Mouse (Mus musculus) kidney, embryonic 14.5 days (tissue): ENCODE measurements around the gene Samd3. TPM values are rescaled to one million over a fixed set of nuclear protein-coding genes. Genes with fewer than 3 reads are reported as not detected.

ENCODE experiments used
- ATAC-seq: fragments of 200-750 bp; cut with Nextera tagmentation; 2 replicates; pipeline ENCODE4 v1.8.0; 2017; ENCODE audit warnings: moderate number of reproducible peaks, mild to moderate bottlenecking, moderate TSS enrichment, moderate library complexity; ENCODE audit not compliant: low FRiP score, low TSS enrichment
- H3K27ac ChIP-seq: fragments of 300-500 bp; sonication (generic); 2 replicates; pipeline ENCODE4 v1.5.1; 2014; ENCODE audit warnings: low read depth, mild to moderate bottlenecking, low read length, moderate library complexity, mixed read lengths
- H3K27me3 ChIP-seq: fragments of 300-500 bp; sonication (generic); 2 replicates; pipeline ENCODE4 v1.6.1; 2014; ENCODE audit warnings: mild to moderate bottlenecking, low read length; ENCODE audit not compliant: control insufficient read depth, insufficient read depth
- H3K36me3 ChIP-seq: fragments of 300-500 bp; sonication (generic); 2 replicates; pipeline ENCODE4 v1.6.1; 2014; ENCODE audit warnings: low read length, mixed read lengths; ENCODE audit not compliant: control insufficient read depth, insufficient read depth
- H3K4me1 ChIP-seq: fragments of 300-500 bp; sonication (generic); 2 replicates; pipeline ENCODE4 v1.6.1; 2014; ENCODE audit warnings: low read length, mixed read lengths; ENCODE audit not compliant: control insufficient read depth, insufficient read depth
- H3K4me2 ChIP-seq: fragments of 300-500 bp; sonication (generic); replicated peaks from 2 replicates; pipeline ENCODE4 v1.6.1; 2014; ENCODE audit warnings: low read depth, mild to moderate bottlenecking, low read length
- H3K4me3 ChIP-seq: fragments of 300-500 bp; sonication (generic); 2 replicates; pipeline ENCODE4 v1.5.1; 2014; ENCODE audit warnings: mild to moderate bottlenecking, low read length
- H3K9ac ChIP-seq: fragments of 300-500 bp; sonication (generic); 2 replicates; pipeline ENCODE4 v1.6.1; 2014; ENCODE audit warnings: low read depth, mild to moderate bottlenecking, low read length, moderate library complexity
- H3K9me3 ChIP-seq: fragments of 300-500 bp; sonication (generic); 2 replicates; pipeline ENCODE4 v1.6.1; 2016; ENCODE audit warnings: low read length; ENCODE audit not compliant: control insufficient read depth
- WGBS: fragments of 180-500 bp; shearing (Covaris S2); extraction: QIAGEN DNeasy Blood & Tissue Kit; methylation state at CpG from one replicate; pipeline ENCODE4 v1.1.7; 2014; 5-methylcytosine and 5-hydroxymethylcytosine counted together
- polyA plus RNA-seq: library from polyadenylated mRNA; unstranded; fragments of >200 nt; fragmentation: Nextera tagmentation; extraction: Ambion mirVana; gene quantifications from 2 replicates; pipeline ENCODE4 v1.2.1, GENCODE M21; 2014

Samd3 gene
- polyA plus RNA-seq, 1 experiment from 2014 or later: not detected

- no peak overlapping the region for H3K27ac ChIP-seq
- no peak overlapping the region for H3K4me3 ChIP-seq
- no peak overlapping the region for H3K9ac ChIP-seq
Observed at GRCm38 (mm10) chr10:26232071-26232653, 2.7 kb downstream of the Samd3 start.

GRCm38 (mm10) chr10:26238559-26238958 is 9.1 kb downstream of the Samd3 start:
- no peak for ATAC-seq
- Histone ChIP-seq H3K4me3 (no peak overlapping the region), H3K9me3 (no peaks in the 10 kb centered on the region), H3K4me1 (no peaks in the 10 kb centered on the region), H3K36me3 (no peaks in the 10 kb centered on the region), H3K9ac (no peak overlapping the region), H3K27ac (no peak overlapping the region), H3K4me2 (no peak overlapping the region), H3K27me3 (no peaks in the 10 kb centered on the region)
- 49% methylated on average over 4 of the region's 4 CpGs for WGBS

More at GRCm38 (mm10) chr10:26232071-26232653, 2.7 kb downstream of the Samd3 start:
- H3K4me1 ChIP-seq: no peaks in the 10 kb centered on the region
- 65% methylated on average over 3 of the region's 3 CpGs for WGBS
- no peaks in the 10 kb centered on the region for H3K36me3 ChIP-seq
- ATAC-seq: no peak
- no peak overlapping the region for H3K4me2 ChIP-seq
- H3K27me3 ChIP-seq: no peaks in the 10 kb centered on the region
- H3K9me3 ChIP-seq: no peaks in the 10 kb centered on the region

- no peak overlapping the region for H3K4me2 ChIP-seq
- H3K4me1 ChIP-seq: no peaks in the 10 kb centered on the region
- ATAC-seq: no peak
- H3K9ac ChIP-seq: no peak overlapping the region
- H3K27ac ChIP-seq: no peak overlapping the region
- no peak overlapping the region for H3K4me3 ChIP-seq
- WGBS: 45% methylated on average over 1 of the region's 1 CpGs
- H3K9me3 ChIP-seq: no peaks in the 10 kb centered on the region
- no peaks in the 10 kb centered on the region for H3K36me3 ChIP-seq
- H3K27me3 ChIP-seq: no peaks in the 10 kb centered on the region
Observed at GRCm38 (mm10) chr10:26239090-26239489, 9.6 kb downstream of the Samd3 start.

GRCm38 (mm10) chr10:26243203-26243602 is 13.7 kb downstream of the Samd3 start:
- no peaks in the 10 kb centered on the region for H3K36me3 ChIP-seq
- H3K4me2 ChIP-seq: no peak overlapping the region
- H3K4me1 ChIP-seq: no peaks in the 10 kb centered on the region
- ATAC-seq: no peak
- no peaks in the 10 kb centered on the region for H3K27me3 ChIP-seq
- no peaks in the 10 kb centered on the region for H3K9me3 ChIP-seq
- no peak overlapping the region for H3K27ac ChIP-seq
- 93% methylated on average over 3 of the region's 3 CpGs for WGBS
- H3K4me3 ChIP-seq: no peak overlapping the region
- no peak overlapping the region for H3K9ac ChIP-seq

- Histone ChIP-seq H3K4me2 (no peak overlapping the region), H3K9me3 (no peaks in the 10 kb centered on the region), H3K4me3 (no peak overlapping the region), H3K27ac (no peak overlapping the region), H3K9ac (no peak overlapping the region), H3K4me1 (no peaks in the 10 kb centered on the region), H3K36me3 (no peaks in the 10 kb centered on the region), H3K27me3 (no peaks in the 10 kb centered on the region)
- WGBS: 74% methylated on average over 6 of the region's 6 CpGs
- ATAC-seq: no peak
Observed at GRCm38 (mm10) chr10:26244466-26244865, 15.0 kb downstream of the Samd3 start.

- Histone ChIP-seq H3K27ac (no peak overlapping the region), H3K9me3 (no peaks in the 10 kb centered on the region), H3K4me2 (no peak overlapping the region), H3K27me3 (no peaks in the 10 kb centered on the region), H3K9ac (no peak overlapping the region), H3K4me3 (no peak overlapping the region), H3K4me1 (no peaks in the 10 kb centered on the region), H3K36me3 (no peaks in the 10 kb centered on the region)
- WGBS: 87% methylated on average over 7 of the region's 7 CpGs
- no peak for ATAC-seq
Observed at GRCm38 (mm10) chr10:26249426-26250165, 20.1 kb downstream of the Samd3 start.

- H3K4me2 ChIP-seq: no peak overlapping the region
- no peaks in the 10 kb centered on the region for H3K36me3 ChIP-seq
- H3K27me3 ChIP-seq: no peaks in the 10 kb centered on the region
- no peak overlapping the region for H3K9ac ChIP-seq
- H3K4me1 ChIP-seq: no peaks in the 10 kb centered on the region
- 74% methylated on average over 4 of the region's 4 CpGs for WGBS
- no peak overlapping the region for H3K27ac ChIP-seq
- H3K9me3 ChIP-seq: no peaks in the 10 kb centered on the region
- no peak for ATAC-seq
- no peak overlapping the region for H3K4me3 ChIP-seq
Observed at GRCm38 (mm10) chr10:26259908-26260307, 30.4 kb downstream of the Samd3 start.

- WGBS: 86% methylated on average over 3 of the region's 3 CpGs
- no peaks in the 10 kb centered on the region for H3K36me3 ChIP-seq
- no peak overlapping the region for H3K4me2 ChIP-seq
- ATAC-seq: no peak
- H3K4me1 ChIP-seq: no peaks in the 10 kb centered on the region
- no peaks in the 10 kb centered on the region for H3K27me3 ChIP-seq
- no peak overlapping the region for H3K27ac ChIP-seq
- H3K4me3 ChIP-seq: no peak overlapping the region
- no peak overlapping the region for H3K9ac ChIP-seq
- no peaks in the 10 kb centered on the region for H3K9me3 ChIP-seq
Observed at GRCm38 (mm10) chr10:26263744-26264459, 34.4 kb downstream of the Samd3 start.

GRCm38 (mm10) chr10:26275414-26275813 is 45.9 kb downstream of the Samd3 start:
- no peak for ATAC-seq
- no peaks in the 10 kb centered on the region for H3K4me1 ChIP-seq
- 96% methylated on average over 6 of the region's 6 CpGs for WGBS
- H3K9ac ChIP-seq: no peak overlapping the region
- peaks cover 38% of the 10 kb centered on the region for H3K36me3 ChIP-seq
- H3K9me3 ChIP-seq: no peaks in the 10 kb centered on the region
- no peak overlapping the region for H3K4me3 ChIP-seq
- H3K4me2 ChIP-seq: no peak overlapping the region
- no peak overlapping the region for H3K27ac ChIP-seq
- no peaks in the 10 kb centered on the region for H3K27me3 ChIP-seq
